Mouse (Mus musculus) heart, adult 2 months (tissue): ENCODE results near the gene Ublcp1.

ENCODE experiments used
- CTCF ChIP-seq: fragments of 200-600 bp; IDR thresholded peaks from 2 replicates; pipeline ENCODE4 v1.8.1; 2022; ENCODE audit warnings: antibody characterized with exemption, mild to moderate bottlenecking, moderate library complexity
- EP300 ChIP-seq: fragments of 200-500 bp; IDR thresholded peaks from 2 replicates; pipeline ENCODE4 v1.6.1; 2011; ENCODE audit warnings: low read depth, low read length, control low read depth; ENCODE audit not compliant: insufficient read depth
- POLR2A ChIP-seq: fragments of 200-500 bp; IDR thresholded peaks from 2 replicates; pipeline ENCODE4 v1.6.1; 2011; ENCODE audit warnings: mild to moderate bottlenecking, low read depth, low read length, control low read depth; ENCODE audit not compliant: insufficient read depth

DNA sequence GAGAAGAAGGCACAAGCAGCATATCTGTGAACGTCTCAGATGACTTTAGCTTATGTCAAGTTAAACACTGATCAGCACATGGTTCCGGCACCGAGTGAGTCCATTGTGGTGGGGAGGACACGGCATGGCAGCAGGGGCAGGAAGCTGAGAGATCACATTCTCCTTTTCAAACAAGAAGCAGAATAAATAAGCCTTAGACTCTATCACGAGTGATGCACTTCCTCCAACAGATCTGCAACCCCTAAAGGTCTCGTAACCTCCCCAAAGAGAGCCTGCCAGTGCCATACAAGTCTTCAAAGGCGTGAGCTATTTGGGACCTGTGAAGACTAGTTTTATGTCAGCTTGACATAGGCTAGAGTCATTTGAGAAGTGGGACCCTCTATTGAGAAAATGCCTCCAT, 30.7 kb upstream of the Ublcp1 start:
- TF ChIP-seq CTCF (no peak), POLR2A (no peak), EP300 (no peak)
